Mouse (Mus musculus) liver, embryonic 16.5 days (tissue): ENCODE results near the gene Itgae. TPM values are rescaled to one million over a fixed set of nuclear protein-coding genes. Genes with fewer than 3 reads are reported as not detected.
"Not testable (repeated sequence)": the region's sequence is repeated elsewhere in the genome, so short reads cannot be mapped to it uniquely, and the experiment has no call there.

Experiments
- ATAC-seq: fragments of 200-750 bp; cut with Nextera tagmentation; 2 replicates; pipeline ENCODE4 v1.8.0; 2017; ENCODE audit warnings: low read depth, mild to moderate bottlenecking, moderate number of reproducible peaks, moderate library complexity
- H3K27ac ChIP-seq: fragments of 300-500 bp; sonication (generic); 2 replicates; pipeline ENCODE4 v1.5.1; 2014; ENCODE audit warnings: mild to moderate bottlenecking, low read length
- H3K27me3 ChIP-seq: fragments of 300-500 bp; sonication (generic); 2 replicates; pipeline ENCODE4 v1.6.1; 2014; ENCODE audit warnings: low read depth, low read length, mixed read lengths; ENCODE audit not compliant: control insufficient read depth, insufficient read depth
- H3K36me3 ChIP-seq: fragments of 300-500 bp; sonication (generic); 2 replicates; pipeline ENCODE4 v1.6.1; 2014; ENCODE audit warnings: mild to moderate bottlenecking; ENCODE audit not compliant: control insufficient read depth, insufficient read depth
- H3K4me1 ChIP-seq: fragments of 300-500 bp; sonication (generic); 2 replicates; pipeline ENCODE4 v1.6.1; 2014; ENCODE audit warnings: low read depth, low read length, mixed read lengths; ENCODE audit not compliant: control insufficient read depth
- H3K4me2 ChIP-seq: fragments of 300-500 bp; sonication (generic); 2 replicates; pipeline ENCODE4 v1.6.1; 2014; ENCODE audit warnings: low read depth, low read length, mixed read lengths
- H3K4me3 ChIP-seq: fragments of 300-500 bp; sonication (generic); 2 replicates; pipeline ENCODE4 v1.5.1; 2014; ENCODE audit warnings: low read depth, mild to moderate bottlenecking, low read length
- H3K9ac ChIP-seq: fragments of 300-500 bp; sonication (generic); 2 replicates; pipeline ENCODE4 v1.6.1; 2014; ENCODE audit warnings: low read depth, low read length
- H3K9me3 ChIP-seq: fragments of 300-500 bp; sonication (generic); replicated peaks from 2 replicates; pipeline ENCODE4 v1.6.1; 2016; ENCODE audit warnings: low read length; ENCODE audit not compliant: control insufficient read depth
- WGBS: fragments of 180-500 bp; shearing (Covaris S2); extraction: QIAGEN DNeasy Blood & Tissue Kit; methylation state at CpG from one replicate; pipeline ENCODE4 v1.1.7; 2014; ENCODE audit not compliant: insufficient replicate concordance; 5-methylcytosine and 5-hydroxymethylcytosine counted together
- polyA plus RNA-seq: library from polyadenylated mRNA; unstranded; fragments of >200 nt; fragmentation: Nextera tagmentation; extraction: Ambion mirVana; gene quantifications from 2 replicates; pipeline ENCODE4 v1.2.1, GENCODE M21; 2015

Gene Itgae
- polyA plus RNA-seq, 1 experiment from 2014 or later: 0.34 TPM

DNA sequence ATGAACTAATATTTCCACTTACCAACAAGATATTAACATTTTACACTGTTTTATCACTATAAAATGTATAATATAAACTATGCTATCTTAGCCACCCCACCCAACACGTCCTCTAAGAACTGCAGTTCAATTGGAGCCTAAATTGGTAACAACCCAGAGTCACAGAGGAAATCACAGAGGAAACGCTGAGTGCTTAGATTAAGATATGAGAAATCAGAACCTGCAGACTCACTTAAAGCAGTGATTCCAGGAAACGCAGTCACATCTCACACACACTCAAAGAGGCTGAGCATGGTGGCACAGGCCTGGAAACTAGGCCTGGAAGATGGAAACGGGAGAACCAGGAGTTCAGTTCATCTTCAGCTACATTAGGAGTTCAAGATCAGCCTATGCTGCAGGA, 10.9 kb downstream of the Itgae start:
- Histone ChIP-seq H3K4me2 (no peak overlapping the region), H3K27ac (no peak overlapping the region), H3K36me3 (no peaks in the 10 kb centered on the region), H3K27me3 (no peaks in the 10 kb centered on the region), H3K4me3 (no peak overlapping the region), H3K4me1 (no peaks in the 10 kb centered on the region), H3K9me3 (no peaks in the 10 kb centered on the region), H3K9ac (no peak overlapping the region)
- WGBS: 27% methylated on average over 4 of the region's 4 CpGs
- ATAC-seq: no peak

DNA sequence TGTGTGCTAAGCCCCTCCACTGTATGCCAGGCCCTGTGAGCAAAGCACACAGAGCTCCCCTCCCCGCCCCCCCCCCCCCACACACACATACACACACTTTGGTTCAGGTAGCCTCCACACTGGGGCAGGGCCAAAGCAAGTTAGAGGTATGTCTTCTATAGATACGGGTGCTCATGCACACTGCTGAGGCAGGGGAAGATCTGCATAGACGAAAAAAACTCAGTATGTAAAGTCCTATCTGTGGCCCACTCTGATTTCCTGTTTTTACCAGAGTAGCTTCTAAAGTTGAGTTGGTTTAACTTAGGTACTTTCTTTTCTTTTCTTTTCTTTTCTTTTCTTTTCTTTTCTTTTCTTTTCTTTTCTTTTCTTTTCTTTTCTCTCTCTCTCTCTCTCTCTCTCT, 14.9 kb downstream of the Itgae start:
- Histone ChIP-seq H3K4me2 (no peak overlapping the region), H3K36me3 (no peaks in the 10 kb centered on the region), H3K9ac (no peak overlapping the region), H3K27me3 (no peaks in the 10 kb centered on the region), H3K4me1 (no peaks in the 10 kb centered on the region; the same call in none of the 2 replicates), H3K9me3 (no peaks in the 10 kb centered on the region), H3K27ac (no peak overlapping the region), H3K4me3 (no peak overlapping the region)
- 22% methylated on average over 3 of the region's 3 CpGs for WGBS
- ATAC-seq: no peak

DNA sequence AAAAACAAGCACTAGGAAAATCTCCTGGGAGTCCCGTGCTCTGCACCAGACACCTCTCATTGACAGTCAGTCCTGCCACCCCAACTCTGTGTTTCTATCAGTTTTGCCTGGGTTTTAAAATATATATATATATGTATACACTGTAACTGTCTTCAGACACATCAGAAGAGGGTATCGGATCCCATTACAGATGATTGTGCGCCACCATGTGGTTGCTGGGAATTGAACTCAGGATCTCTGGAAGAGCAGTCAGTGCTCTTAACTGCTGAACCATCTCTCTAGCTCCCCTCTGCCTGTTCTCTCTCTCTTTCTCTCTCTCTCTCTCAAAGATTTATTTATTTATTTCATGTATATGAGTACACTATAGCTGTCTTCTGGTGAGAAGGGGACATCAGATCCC, 17.0 kb downstream of the Itgae start:
- 25% methylated on average over 3 of the region's 3 CpGs for WGBS
- not testable (repeated sequence) for ATAC-seq, H3K4me1 ChIP-seq

DNA sequence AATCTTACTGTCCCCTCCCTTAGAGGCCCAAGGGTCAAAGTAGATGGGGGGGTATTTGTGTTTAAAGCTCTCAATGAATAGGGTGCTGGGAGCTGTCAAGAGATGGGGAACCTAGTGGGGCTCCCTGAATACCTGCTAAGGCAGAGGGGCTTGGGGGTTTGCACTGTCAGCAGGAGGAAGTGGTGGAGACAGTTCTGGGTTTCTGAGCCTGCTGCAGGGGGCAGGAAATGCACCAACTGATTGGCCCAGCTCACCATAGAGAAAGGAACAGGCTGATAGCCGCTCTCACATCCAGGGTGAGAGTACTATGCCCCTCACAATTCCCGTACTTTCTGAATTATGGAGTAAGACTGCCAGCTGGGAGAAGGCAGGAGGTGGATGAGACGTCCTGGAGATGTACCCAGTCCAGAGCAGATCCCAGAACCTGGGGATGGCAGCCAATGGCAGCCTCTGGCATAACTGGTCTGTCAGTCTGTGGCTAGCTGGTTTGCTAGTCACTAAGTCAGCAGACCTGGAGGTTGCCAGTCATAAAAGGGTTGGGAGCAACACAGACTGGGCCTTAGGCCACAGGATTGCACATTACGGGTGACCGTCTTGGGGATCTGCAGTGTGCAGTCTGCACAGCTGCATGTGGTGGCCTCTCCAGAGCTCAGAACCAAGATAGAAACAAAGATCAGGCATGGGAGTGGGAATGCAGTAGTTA, 18.0 kb downstream of the Itgae start:
- peak overlapping the region; percentile 47 for H3K27ac ChIP-seq
- H3K36me3 ChIP-seq: no peaks in the 10 kb centered on the region
- no peaks in the 10 kb centered on the region for H3K9me3 ChIP-seq
- H3K27me3 ChIP-seq: no peaks in the 10 kb centered on the region
- 29% methylated on average over 5 of the region's 5 CpGs for WGBS
- no peak overlapping the region for H3K9ac ChIP-seq
- ATAC-seq: peak; percentile 41; the same call in 1 of the 2 replicates
- H3K4me2 ChIP-seq: no peak overlapping the region
- H3K4me1 ChIP-seq: no peaks in the 10 kb centered on the region; the same call in none of the 2 replicates
- no peak overlapping the region for H3K4me3 ChIP-seq

More for the DNA sequence above, 17.0 kb downstream of the Itgae start:
- H3K27me3 ChIP-seq, H3K9me3 ChIP-seq, H3K36me3 ChIP-seq, H3K9ac ChIP-seq, H3K27ac ChIP-seq, H3K4me3 ChIP-seq, H3K4me2 ChIP-seq: not testable (repeated sequence)

DNA sequence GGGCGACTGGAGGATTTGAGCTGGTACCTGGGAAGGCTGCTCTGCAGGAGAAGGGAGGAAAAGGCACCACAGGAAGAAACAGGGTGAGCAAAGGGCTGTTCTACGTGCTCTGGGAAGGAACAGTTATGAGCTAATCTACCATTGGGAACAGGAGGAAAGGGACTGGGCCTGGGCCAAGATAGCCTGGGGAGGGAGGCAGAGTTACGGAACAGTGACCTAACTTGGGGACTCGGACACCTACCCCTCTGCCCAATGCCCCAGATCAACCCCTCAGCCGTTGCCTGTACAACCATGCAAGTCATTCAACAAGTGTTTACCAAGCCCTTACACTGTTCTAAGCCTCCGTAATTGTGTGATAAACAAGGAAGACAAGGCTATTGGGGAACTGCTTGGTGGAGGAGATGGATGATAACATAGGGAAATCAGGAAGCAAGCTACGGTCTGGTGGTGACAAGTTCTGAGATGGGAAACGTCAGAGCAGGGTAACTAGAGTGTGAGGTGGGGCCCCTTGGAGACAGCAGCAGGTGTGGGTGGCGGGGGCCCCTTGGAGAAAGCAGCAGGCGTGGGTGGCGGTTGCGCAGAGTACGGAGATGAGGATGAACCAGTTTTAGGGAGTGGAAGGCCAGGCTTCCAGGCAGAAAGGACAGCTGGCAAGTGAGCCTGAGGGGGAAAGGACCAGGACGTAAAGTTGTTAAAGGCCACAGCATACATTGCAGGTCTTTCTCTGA, 18.7 kb downstream of the Itgae start:
- Histone ChIP-seq H3K4me1 (no peaks in the 10 kb centered on the region; the same call in none of the 2 replicates), H3K4me2 (no peak overlapping the region), H3K4me3 (no peak overlapping the region), H3K27me3 (no peaks in the 10 kb centered on the region), H3K36me3 (no peaks in the 10 kb centered on the region), H3K27ac (peak overlapping the region; percentile 47; the same call in 1 of the 2 replicates), H3K9me3 (no peaks in the 10 kb centered on the region), H3K9ac (no peak overlapping the region)
- 44% methylated on average over 14 of the region's 14 CpGs for WGBS
- 0 out of 2 replicates have a peak, but pooled peaks have one; percentile 30 for ATAC-seq

DNA sequence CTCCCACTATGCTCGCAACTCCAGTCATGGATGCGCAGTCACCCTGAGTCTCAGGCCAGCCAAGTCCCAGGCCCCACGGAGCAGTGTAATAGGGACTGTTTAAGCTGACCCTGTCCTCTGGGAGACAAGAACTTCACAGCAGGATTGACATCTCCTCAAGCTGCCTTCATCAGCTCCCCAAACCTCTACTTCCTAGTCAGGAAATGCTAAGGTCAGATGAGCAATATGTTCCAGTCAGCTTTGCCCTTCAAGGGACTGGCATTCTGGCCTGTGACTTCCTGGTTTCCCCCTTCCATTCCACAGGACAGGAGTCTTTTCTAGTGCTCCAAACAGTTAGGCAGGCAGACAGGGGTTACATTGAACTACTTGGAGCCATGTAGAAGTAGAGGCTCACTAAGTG, 19.6 kb downstream of the Itgae start:
- Histone ChIP-seq H3K27me3 (no peaks in the 10 kb centered on the region), H3K4me2 (no peak overlapping the region), H3K4me3 (no peak overlapping the region), H3K36me3 (no peaks in the 10 kb centered on the region), H3K9me3 (no peaks in the 10 kb centered on the region), H3K4me1 (no peaks in the 10 kb centered on the region; the same call in none of the 2 replicates), H3K27ac (no peak overlapping the region), H3K9ac (no peak overlapping the region)
- 67% methylated on average over 3 of the region's 3 CpGs for WGBS
- no peak for ATAC-seq

DNA sequence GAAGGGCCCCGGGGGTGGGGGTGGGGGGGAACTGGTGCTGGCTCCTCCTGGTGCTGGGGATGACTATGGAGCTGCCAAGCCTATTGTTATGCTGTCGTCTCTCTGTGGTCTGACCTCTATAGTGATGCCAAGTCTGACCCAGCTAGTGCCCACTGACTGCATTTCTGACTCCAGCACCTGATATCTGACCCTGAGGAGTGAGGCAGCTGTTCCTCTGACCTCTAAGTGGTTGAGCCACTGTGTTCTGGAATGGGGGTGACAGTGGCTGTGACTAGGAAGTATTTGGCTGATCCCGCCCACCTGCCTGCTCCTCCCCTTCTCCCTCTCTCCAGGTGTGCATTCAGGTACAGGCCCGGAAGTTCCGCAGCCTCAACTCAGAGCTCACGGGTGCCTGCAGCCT, 21.0 kb downstream of the Itgae start:
- ATAC-seq: no peak
- no peak overlapping the region for H3K4me3 ChIP-seq
- H3K36me3 ChIP-seq: no peaks in the 10 kb centered on the region
- WGBS: 68% methylated on average over 6 of the region's 6 CpGs
- H3K4me2 ChIP-seq: no peak overlapping the region
- H3K9ac ChIP-seq: no peak overlapping the region
- no peaks in the 10 kb centered on the region; the same call in none of the 2 replicates for H3K4me1 ChIP-seq
- no peak overlapping the region for H3K27ac ChIP-seq
- no peaks in the 10 kb centered on the region for H3K27me3 ChIP-seq
- no peaks in the 10 kb centered on the region for H3K9me3 ChIP-seq

DNA sequence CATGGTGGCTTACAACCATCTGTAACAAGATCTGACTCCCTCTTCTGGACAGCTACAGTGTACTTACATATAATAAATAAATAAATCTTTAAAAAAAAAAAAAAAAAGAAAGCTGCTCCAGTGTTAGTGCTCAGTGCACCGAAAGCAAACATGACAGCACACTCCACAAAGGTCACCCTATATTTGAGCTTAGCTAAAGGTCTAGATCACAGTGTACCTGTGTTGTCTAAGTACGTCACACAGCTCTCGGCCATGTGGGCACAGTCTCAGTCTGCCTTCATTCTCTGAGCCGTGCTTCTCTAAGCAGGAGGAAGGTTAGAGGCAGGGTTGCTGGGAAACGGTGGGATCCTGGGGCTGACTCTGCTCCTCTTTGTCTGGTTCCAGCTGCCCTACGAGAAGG, 36.1 kb downstream of the Itgae start:
- H3K4me3 ChIP-seq: no peak overlapping the region
- H3K4me1 ChIP-seq: no peaks in the 10 kb centered on the region
- no peak overlapping the region for H3K27ac ChIP-seq
- no peak overlapping the region for H3K9ac ChIP-seq
- no peak overlapping the region for H3K4me2 ChIP-seq
- 72% methylated on average over 6 of the region's 6 CpGs for WGBS
- ATAC-seq: peak; percentile 86
- no peaks in the 10 kb centered on the region for H3K9me3 ChIP-seq
- no peaks in the 10 kb centered on the region for H3K36me3 ChIP-seq
- H3K27me3 ChIP-seq: no peaks in the 10 kb centered on the region

DNA sequence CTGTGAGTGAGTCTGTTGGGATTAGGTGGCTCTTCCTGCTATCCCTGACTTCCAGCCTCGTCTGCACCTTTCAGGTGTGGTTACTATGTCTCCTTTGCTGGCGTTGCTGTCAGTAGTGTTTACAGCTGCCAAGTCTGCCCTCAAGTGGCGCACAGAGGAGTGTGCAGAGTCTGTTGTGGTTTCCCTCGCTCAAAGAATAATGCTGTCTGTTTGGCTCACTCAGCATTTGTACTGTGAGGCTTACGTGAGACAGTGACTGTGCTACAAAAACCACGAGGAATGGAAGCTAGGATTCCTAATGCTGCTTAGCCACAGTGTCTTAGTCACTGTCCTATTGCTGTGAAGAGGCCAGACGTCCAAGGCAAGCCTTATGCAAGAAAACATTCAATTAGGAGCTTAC, 40.6 kb downstream of the Itgae start:
- Histone ChIP-seq H3K27ac (no peak overlapping the region), H3K36me3 (peaks cover 7% of the 10 kb centered on the region), H3K4me3 (no peak overlapping the region), H3K4me1 (peaks cover 17% of the 10 kb centered on the region), H3K9me3 (no peaks in the 10 kb centered on the region), H3K27me3 (no peaks in the 10 kb centered on the region), H3K9ac (no peak overlapping the region), H3K4me2 (no peak overlapping the region)
- 39% methylated on average over 7 of the region's 7 CpGs for WGBS
- ATAC-seq: no peak; the same call in 1 of the 2 replicates
